Mouse (Mus musculus) liver, embryonic 13.5 days (tissue): ENCODE data around the gene Slc25a18. TPM values are rescaled to one million over a fixed set of nuclear protein-coding genes. Genes with fewer than 3 reads are reported as not detected.

Experiments used
- ATAC-seq: fragments of 200-750 bp; cut with Nextera tagmentation; 2 replicates; pipeline ENCODE4 v1.8.0; 2017; ENCODE audit warnings: low read depth, mild to moderate bottlenecking, moderate number of reproducible peaks, moderate library complexity
- DNase-seq: peaks from one replicate; pipeline ENCODE4 v3.0.0; 2022
- H3K27ac ChIP-seq: fragments of 300-500 bp; sonication (generic); 2 replicates; pipeline ENCODE4 v1.5.1; 2015; ENCODE audit warnings: moderate library complexity, mild to moderate bottlenecking, inconsistent platforms
- H3K27me3 ChIP-seq: fragments of 300-500 bp; sonication (generic); 2 replicates; pipeline ENCODE4 v1.6.1; 2015; ENCODE audit warnings: mild to moderate bottlenecking, inconsistent platforms
- H3K36me3 ChIP-seq: fragments of 300-500 bp; sonication (generic); 2 replicates; pipeline ENCODE4 v1.6.1; 2015; ENCODE audit warnings: mild to moderate bottlenecking, inconsistent platforms
- H3K4me1 ChIP-seq: fragments of 300-500 bp; sonication (generic); replicated peaks from 2 replicates; pipeline ENCODE4 v1.6.1; 2015; ENCODE audit warnings: inconsistent platforms
- H3K4me2 ChIP-seq: fragments of 300-500 bp; sonication (generic); 2 replicates; pipeline ENCODE4 v1.6.1; 2015; ENCODE audit warnings: inconsistent platforms, mild to moderate bottlenecking, moderate library complexity
- H3K4me3 ChIP-seq: fragments of 300-500 bp; sonication (generic); replicated peaks from 2 replicates; pipeline ENCODE4 v1.5.1; 2015; ENCODE audit warnings: mild to moderate bottlenecking, inconsistent platforms
- H3K9ac ChIP-seq: fragments of 300-500 bp; sonication (generic); 2 replicates; pipeline ENCODE4 v1.6.1; 2015; ENCODE audit warnings: mild to moderate bottlenecking, inconsistent platforms
- H3K9me3 ChIP-seq: fragments of 300-500 bp; sonication (generic); replicated peaks from 2 replicates; pipeline ENCODE4 v1.6.1; 2016; ENCODE audit warnings: inconsistent platforms
- WGBS: fragments of 180-500 bp; shearing (Covaris S2); methylation state at CpG from one replicate; pipeline ENCODE4 v1.1.7; 2015; ENCODE audit not compliant: insufficient replicate concordance; 5-methylcytosine and 5-hydroxymethylcytosine counted together
- polyA plus RNA-seq: library from polyadenylated mRNA; unstranded; fragments of >200 nt; fragmentation: Nextera tagmentation; extraction: Ambion mirVana; gene quantifications from 2 replicates; pipeline ENCODE4 v1.2.1, GENCODE M21; 2015

The Slc25a18 gene
- polyA plus RNA-seq, 1 experiment from 2014 or later = 0.07 TPM

GRCm38 (mm10) chr6:120822937-120823614, 49.7 kb downstream of the Slc25a18 start:
- H3K9ac ChIP-seq = peak overlapping the region; percentile 67
- ATAC-seq = no peak
- 0 out of 2 replicates have a peak, but pooled peaks cover 1% of the 10 kb centered on the region for H3K9me3 ChIP-seq
- peaks cover 56% of the 10 kb centered on the region for H3K4me1 ChIP-seq
- H3K4me2 ChIP-seq = peak overlapping the region; percentile 61
- WGBS = 52% methylated on average over 10 of the region's 10 CpGs
- peak overlapping the region; percentile 98 for H3K27ac ChIP-seq
- DNase-seq = no peak
- H3K36me3 ChIP-seq = peaks cover 22% of the 10 kb centered on the region
- no peaks in the 10 kb centered on the region for H3K27me3 ChIP-seq
- H3K4me3 ChIP-seq = peak overlapping the region; percentile 99

- no peaks in the 10 kb centered on the region for H3K27me3 ChIP-seq
- H3K4me1 ChIP-seq = peaks cover 74% of the 10 kb centered on the region
- H3K4me2 ChIP-seq = 0 out of 2 replicates have a peak overlapping the region, but pooled peaks have one; percentile 25
- H3K27ac ChIP-seq = peak overlapping the region; percentile 100
- H3K9me3 ChIP-seq = no peaks in the 10 kb centered on the region
- WGBS = 14% methylated on average over 1 of the region's 1 CpGs
- peak overlapping the region; percentile 71; the same call in 1 of the 2 replicates for H3K9ac ChIP-seq
- no peaks in the 10 kb centered on the region for H3K36me3 ChIP-seq
- DNase-seq = peak; percentile 72
- ATAC-seq = peak; percentile 74
- no peak overlapping the region for H3K4me3 ChIP-seq
These were observed 56.7 kb downstream of the Slc25a18 start for GRCm38 (mm10) chr6:120830056-120830455.

- ATAC-seq (peak; percentile 70), DNase-seq (peak; percentile 65)
- Histone ChIP-seq H3K4me1 (peaks cover 78% of the 10 kb centered on the region), H3K4me2 (peak overlapping the region; percentile 60), H3K4me3 (peak overlapping the region; percentile 18; the same call in 1 of the 2 replicates), H3K36me3 (no peaks in the 10 kb centered on the region), H3K27me3 (no peaks in the 10 kb centered on the region), H3K27ac (peak overlapping the region; percentile 100), H3K9ac (peak overlapping the region; percentile 71), H3K9me3 (no peaks in the 10 kb centered on the region)
- WGBS = 17% methylated on average over 4 of the region's 4 CpGs
These were observed 57.7 kb downstream of the Slc25a18 start for GRCm38 (mm10) chr6:120830866-120831608.

GRCm38 (mm10) chr6:120832097-120832496, 58.7 kb downstream of the Slc25a18 start:
- DNase-seq (peak; percentile 74), ATAC-seq (peak; percentile 69)
- H3K4me3 ChIP-seq = peak overlapping the region; percentile 18; the same call in 1 of the 2 replicates
- peaks cover 81% of the 10 kb centered on the region for H3K4me1 ChIP-seq
- WGBS = 16% methylated on average over 4 of the region's 4 CpGs
- peak overlapping the region; percentile 71 for H3K9ac ChIP-seq
- no peaks in the 10 kb centered on the region for H3K9me3 ChIP-seq
- peak overlapping the region; percentile 60 for H3K4me2 ChIP-seq
- H3K27me3 ChIP-seq = no peaks in the 10 kb centered on the region
- H3K36me3 ChIP-seq = no peaks in the 10 kb centered on the region
- peak overlapping the region; percentile 100 for H3K27ac ChIP-seq

- WGBS = 16% methylated on average over 4 of the region's 4 CpGs
- peaks cover 19% of the 10 kb centered on the region for H3K36me3 ChIP-seq
- peak overlapping the region; percentile 95 for H3K27ac ChIP-seq
- ATAC-seq (no peak), DNase-seq (peak; percentile 48)
- H3K4me1 ChIP-seq = peaks cover 79% of the 10 kb centered on the region
- H3K9me3 ChIP-seq = 0 out of 2 replicates have a peak, but pooled peaks cover 3% of the 10 kb centered on the region
- H3K27me3 ChIP-seq = no peaks in the 10 kb centered on the region
- H3K9ac ChIP-seq = peak overlapping the region; percentile 99
- H3K4me2 ChIP-seq = peak overlapping the region; percentile 70
- 0 out of 2 replicates have a peak overlapping the region, but pooled peaks have one; percentile 93 for H3K4me3 ChIP-seq
These were observed 61.5 kb downstream of the Slc25a18 start for GRCm38 (mm10) chr6:120834766-120835321.

DNA sequence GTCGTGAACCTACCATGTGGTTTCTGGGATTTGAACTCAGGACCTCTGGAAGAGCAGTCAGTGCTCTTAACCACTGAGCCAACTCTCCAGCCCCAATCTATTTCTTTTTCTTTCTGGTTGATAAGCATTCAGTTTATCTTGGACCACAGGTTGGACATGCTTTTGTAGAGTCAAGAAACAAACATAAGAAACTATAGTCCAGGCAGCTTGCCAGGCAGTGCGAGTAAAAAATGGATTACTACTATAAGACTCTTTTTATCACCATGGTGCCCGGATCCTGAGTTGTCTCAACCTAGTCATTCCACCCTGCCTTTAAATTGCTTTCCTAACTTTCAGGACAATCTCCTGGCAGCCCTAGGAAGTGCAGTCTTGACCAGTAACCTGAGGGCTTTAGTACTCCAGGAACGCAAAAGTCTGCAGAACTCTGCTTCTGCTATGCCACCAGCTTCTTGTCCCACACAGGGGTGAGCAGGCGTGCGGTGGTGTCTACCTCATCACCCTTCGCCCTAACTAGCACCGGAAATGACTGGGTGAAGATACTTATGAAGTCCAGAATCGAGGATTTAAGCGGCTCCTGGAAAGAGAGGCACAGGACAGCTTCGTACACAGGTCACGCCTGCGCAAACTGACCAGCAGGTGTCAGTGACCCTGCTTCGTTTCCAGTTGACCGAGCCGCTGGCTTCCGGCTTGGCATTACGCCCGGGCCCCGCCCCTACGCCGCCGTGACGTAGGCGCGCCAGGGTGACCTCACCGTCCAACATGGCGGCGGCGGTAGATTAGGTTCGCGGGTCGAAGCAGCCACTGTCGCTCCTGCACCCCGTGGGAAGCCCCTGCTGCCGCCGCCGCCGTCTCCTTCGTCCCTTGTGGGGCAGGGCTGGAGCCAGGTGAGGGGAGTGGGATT, 62.3 kb downstream of the Slc25a18 start, which contains the start of gene Bcl2l13:
TSS of gene Bcl2l13 (plus strand) at position 739 of the 901 bp plus-strand sequence.
- H3K9ac ChIP-seq = peak within 1 kb of the TSS; percentile 99
- 0 out of 2 replicates have a peak, but pooled peaks cover 3% of the 10 kb centered on the region for H3K9me3 ChIP-seq
- peaks cover 27% of the 10 kb centered on the region for H3K36me3 ChIP-seq
- H3K27ac ChIP-seq = peak within 1 kb of the TSS; percentile 95
- H3K4me1 ChIP-seq = peaks cover 79% of the 10 kb centered on the region
- peak; percentile 93 for DNase-seq
- 2% methylated on average over 40 of the region's 40 CpGs for WGBS
- peak within 1 kb of the TSS; percentile 93 for H3K4me3 ChIP-seq
- ATAC-seq = peak; percentile 70
- peak within 1 kb of the TSS; percentile 70 for H3K4me2 ChIP-seq
- no peaks in the 10 kb centered on the region for H3K27me3 ChIP-seq

- peak overlapping the region; percentile 95 for H3K27ac ChIP-seq
- WGBS = 1% methylated on average over 37 of the region's 37 CpGs
These were observed 63.2 kb downstream of the Slc25a18 start for GRCm38 (mm10) chr6:120836389-120837151.

GRCm38 (mm10) chr6:120837152-120837530, 63.8 kb downstream of the Slc25a18 start:
- WGBS = 32% methylated on average over 1 of the region's 1 CpGs
- ATAC-seq = no peak
- Histone ChIP-seq H3K4me1 (peaks cover 77% of the 10 kb centered on the region), H3K4me3 (peak overlapping the region; percentile 93), H3K27me3 (no peaks in the 10 kb centered on the region), H3K4me2 (peak overlapping the region; percentile 70), H3K9me3 (0 out of 2 replicates have a peak, but pooled peaks cover 3% of the 10 kb centered on the region), H3K36me3 (peaks cover 29% of the 10 kb centered on the region), H3K9ac (peak overlapping the region; percentile 99), H3K27ac (peak overlapping the region; percentile 95)
- no peak for DNase-seq

More at GRCm38 (mm10) chr6:120836389-120837151, 63.2 kb downstream of the Slc25a18 start:
- no peak for DNase-seq
- ATAC-seq = peak; percentile 29
- Histone ChIP-seq H3K27me3 (no peaks in the 10 kb centered on the region), H3K4me2 (peak overlapping the region; percentile 70), H3K4me3 (peak overlapping the region; percentile 93), H3K9me3 (0 out of 2 replicates have a peak, but pooled peaks cover 3% of the 10 kb centered on the region), H3K36me3 (peaks cover 29% of the 10 kb centered on the region), H3K4me1 (peaks cover 77% of the 10 kb centered on the region), H3K9ac (peak overlapping the region; percentile 99)

DNA sequence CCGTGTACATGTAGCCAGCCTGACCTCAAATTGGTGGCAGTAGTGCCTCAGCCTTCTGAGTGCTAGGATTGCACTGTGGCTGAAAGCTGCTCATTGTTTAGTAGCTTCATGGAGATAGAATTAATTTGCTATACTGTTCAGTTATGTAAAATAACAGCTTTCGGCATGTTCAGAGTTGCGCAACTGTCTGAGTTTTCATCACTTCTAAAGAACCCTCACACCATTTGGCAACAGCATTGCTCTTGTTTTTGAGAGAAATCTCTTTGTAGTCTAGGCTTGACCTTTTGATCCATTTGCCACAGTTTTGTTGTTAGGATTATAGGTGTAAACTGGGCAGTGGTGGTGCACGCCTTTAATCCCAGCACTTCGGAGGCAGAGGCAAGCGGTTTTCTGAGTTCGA, 66.9 kb downstream of the Slc25a18 start:
- Histone ChIP-seq H3K4me1 (peaks cover 75% of the 10 kb centered on the region), H3K27ac (peak overlapping the region; percentile 16; the same call in 1 of the 2 replicates)

More for the DNA sequence above, 66.9 kb downstream of the Slc25a18 start:
- Histone ChIP-seq H3K9me3 (0 out of 2 replicates have a peak, but pooled peaks cover 3% of the 10 kb centered on the region), H3K36me3 (peaks cover 37% of the 10 kb centered on the region), H3K27me3 (no peaks in the 10 kb centered on the region), H3K4me2 (peak overlapping the region; percentile 6; the same call in 1 of the 2 replicates), H3K4me3 (no peak overlapping the region), H3K9ac (no peak overlapping the region)
- ATAC-seq (no peak), DNase-seq (no peak)
- 94% methylated on average over 7 of the region's 7 CpGs for WGBS
